In the genomic region with DNA sequence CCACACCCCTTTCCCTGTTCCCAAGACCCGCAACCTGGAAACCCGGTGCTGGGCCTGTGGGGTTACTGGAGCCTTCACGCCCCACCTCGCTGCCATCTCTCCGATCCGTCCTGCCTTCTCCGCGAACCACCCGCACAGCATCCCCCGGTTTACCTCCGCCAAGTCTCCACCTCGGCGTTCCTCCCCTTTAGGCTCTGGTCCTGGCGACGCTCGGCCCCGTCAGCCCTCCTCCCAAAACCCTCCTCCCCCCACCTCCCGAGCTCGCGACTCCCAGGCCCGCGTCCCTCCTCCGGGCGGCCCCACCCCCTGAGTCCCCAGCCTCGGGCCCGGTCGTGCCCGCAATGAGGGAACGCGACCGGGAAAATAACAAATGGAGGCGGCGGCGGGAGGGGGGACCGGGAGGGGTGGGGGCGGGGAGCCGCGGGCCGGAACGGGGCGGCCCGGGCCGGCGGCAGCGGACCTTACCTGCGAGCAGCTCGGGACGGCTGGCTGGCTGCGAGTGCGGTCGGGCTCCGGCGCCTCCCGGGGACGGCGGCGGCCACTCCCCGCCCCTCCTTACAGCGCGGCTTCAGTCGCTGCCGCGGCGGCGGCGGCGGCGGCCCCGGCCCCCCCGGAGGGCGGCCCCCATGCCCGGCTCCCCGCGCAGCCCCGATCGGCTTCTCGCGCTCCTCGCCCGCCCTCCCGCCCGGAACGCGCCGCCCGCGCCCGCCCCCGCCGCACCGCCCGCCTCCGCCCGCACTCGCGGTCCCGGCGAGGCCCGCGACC, we compare ENCODE assay signal across 8 mouse cellular contexts. TPM values are rescaled to one million over a fixed set of nuclear protein-coding genes. Genes with fewer than 3 reads are reported as not detected.
A peak's percentile ranks its signal among the peaks of the same experiment; 100 is the strongest.
DNase-seq lines count a peak whose midpoint lies in the region; ATAC-seq and TF ChIP-seq lines count a peak whose summit lies in the region.

A gene (minus strand): TSS at position 191 of the 765 bp plus-strand sequence.
A gene (minus strand): TSS at position 694 of the 765 bp plus-strand sequence.

- intact Hi-C loops in gastrocnemius, postnatal 36 days (cut with DNase I) = loop anchor here (5.0 kb wide), 3 partner anchors 44 to 184 kb away; a partner anchor contains a TSS

- peaks cover 0 to 2% of the 10 kb centered on the region in 2 experiments; a peak in 1 of 4 replicates for H3K36me3 ChIP-seq in MEL (ENCODE audit: control insufficient read depth in 1 of 2, insufficient read depth in 2 of 2, low read length in 2 of 2)
- H3K36me3 ChIP-seq in liver, embryonic 14.5 days (replicated peaks; ENCODE audit: control insufficient read depth, insufficient read depth, low read depth) = no peaks in the 10 kb centered on the region

- DNase-seq in B cell, adult 2 months = peak; percentile 31 to 43
- DNase-seq in MEL (ENCODE audit: low read depth, low spot score) = peak; percentile 75
- peak; percentile 86 to 89 for DNase-seq in cerebellum, postnatal 10 days
- peak; percentile 60 to 64 for DNase-seq in gastrocnemius, postnatal 36 days
- DNase-seq in liver, embryonic 14.5 days (ENCODE audit: low read depth in 3 of 3, low spot score in 3 of 3) = no peak
- DNase-seq in naive thymus-derived CD4-positive, alpha-beta T cell, adult 2 months (ENCODE audit: low read depth) = peak; percentile 62
- DNase-seq in spleen, postnatal 14 days (ENCODE audit: low spot score in 2 of 2) = no peak

- H3K9ac ChIP-seq in MEL (ENCODE audit: control insufficient read depth, low read depth, low read length, poor library complexity, severe bottlenecking) = peak within 1 kb of the TSS; percentile 91
- H3K9ac ChIP-seq in liver, embryonic 14.5 days (replicated peaks) = peak within 1 kb of the TSS; percentile 40

- TF ChIP-seq EP300 in MEL (IDR thresholded peaks at IDR 0.05; ENCODE audit: low read depth in 1 of 2, low read length in 2 of 2) = no peak
- TF ChIP-seq EP300 in liver, embryonic 14.5 days (IDR thresholded peaks at IDR 0.05; ENCODE audit: low read depth) = no peak

- TF ChIP-seq POLR2A in MEL (IDR thresholded peaks at IDR 0.05; ENCODE audit: control insufficient read depth in 1 of 2, insufficient read depth in 1 of 2, low read depth in 1 of 2, low read length in 2 of 2, poor library complexity in 1 of 2) = no peak

- H3K27me3 ChIP-seq in MEL (ENCODE audit: control insufficient read depth in 1 of 2, insufficient read depth in 2 of 2, low read length in 2 of 2) = no peaks in the 10 kb centered on the region
- H3K27me3 ChIP-seq in liver, embryonic 14.5 days (ENCODE audit: control insufficient read depth, insufficient read depth, low read length) = peaks cover 37% of the 10 kb centered on the region

- peak within 1 kb of the TSS; percentile 67 to 82 for H3K4me3 ChIP-seq in MEL (ENCODE audit: control insufficient read depth in 1 of 2, insufficient read depth in 1 of 2, low read depth in 2 of 2, low read length in 2 of 2)
- peak within 1 kb of the TSS; percentile 53 to 55 for H3K4me3 ChIP-seq in liver, embryonic 14.5 days (ENCODE audit: insufficient read depth in 1 of 2, low read depth in 2 of 2, low read length in 2 of 2)

- peak within 1 kb of the TSS; percentile 78 for H3K4me2 ChIP-seq in liver, embryonic 14.5 days (ENCODE audit: low read depth)

- no peak for TF ChIP-seq RAD21 in MEL (IDR thresholded peaks at IDR 0.05; ENCODE audit: low read depth, low read length)

- peaks cover 2 to 32% of the 10 kb centered on the region in 2 experiments; a peak in 3 of 4 replicates for H3K4me1 ChIP-seq in MEL (ENCODE audit: control insufficient read depth in 1 of 2, insufficient read depth in 2 of 2, low read length in 2 of 2)
- H3K4me1 ChIP-seq in liver, embryonic 14.5 days (replicated peaks; ENCODE audit: control insufficient read depth in 2 of 2, insufficient read depth in 2 of 2, low read length in 1 of 2) = peaks cover 0 to 3% of the 10 kb centered on the region in 2 experiments; a peak in 2 of 4 replicates

- WGBS in liver, embryonic 14.5 days (ENCODE audit: insufficient replicate concordance) = 1% methylated on average over 77 of the region's 100 CpGs

- peak; percentile 23 for ATAC-seq in inflammation-experienced regulatory T-cells, adult 6 months
- ATAC-seq in liver, embryonic 14.5 days (ENCODE audit: insufficient read depth) = peak; percentile 57

- H3K79me2 ChIP-seq in MEL (ENCODE audit: control insufficient read depth, insufficient read depth, low read length, poor library complexity) = peaks cover 14% of the 10 kb centered on the region

- TF ChIP-seq CTCF in MEL (IDR thresholded peaks at IDR 0.05 in 2 of 3, conservative IDR thresholded peaks at IDR 0.05 in 1 of 3; ENCODE audit: control insufficient read depth in 1 of 3, insufficient read depth in 1 of 3, low read depth in 2 of 3, low read length in 3 of 3, poor library complexity in 1 of 3, severe bottlenecking in 1 of 3) = 0 out of 6 replicates have a peak, but pooled peaks of 1 of the 3 experiments have one; percentile 1
- TF ChIP-seq CTCF in liver, embryonic 14.5 days (IDR thresholded peaks at IDR 0.05; ENCODE audit: low read depth) = no peak

- H3K9me3 ChIP-seq in MEL (replicated peaks; ENCODE audit: insufficient read depth, low read length) = no peaks in the 10 kb centered on the region
- no peaks in the 10 kb centered on the region for H3K9me3 ChIP-seq in liver, embryonic 14.5 days (ENCODE audit: control insufficient read depth, low read length)

- peak within 1 kb of the TSS; percentile 38 for H3K27ac ChIP-seq in MEL (ENCODE audit: control insufficient read depth, low read depth, low read length)
- H3K27ac ChIP-seq in liver, embryonic 14.5 days = no peak within 1 kb of the TSS

TF ChIP-seq in MEL, 35 proteins besides CTCF, POLR2A, EP300 and RAD21:
- TF ChIP-seq USF1 (IDR thresholded peaks at IDR 0.05; ENCODE audit: low read depth, low read length) = no peak
- 0 out of 2 replicates have a peak, but pooled peaks have one; percentile 12 for TF ChIP-seq UBTF (IDR thresholded peaks at IDR 0.05; ENCODE audit: borderline replicate concordance, insufficient read depth, low read depth, low read length)
- no peak for TF ChIP-seq E2F4 (IDR thresholded peaks at IDR 0.05; ENCODE audit: borderline replicate concordance, low read depth, low read length)
- no peak for TF ChIP-seq MEF2A (IDR thresholded peaks at IDR 0.05; ENCODE audit: extremely low read depth, insufficient replicate concordance, low read depth, low read length, poor library complexity, severe bottlenecking)
- TF ChIP-seq HCFC1 (IDR thresholded peaks at IDR 0.05; ENCODE audit: low read depth, low read length) = peak; percentile 42
- no peak for TF ChIP-seq MAFK (IDR thresholded peaks at IDR 0.05; ENCODE audit: borderline replicate concordance, low read depth, low read length)
- no peak for TF ChIP-seq USF2 (IDR thresholded peaks at IDR 0.05; ENCODE audit: borderline replicate concordance in 1 of 2, insufficient read depth in 1 of 2, low read depth in 1 of 2, low read length in 2 of 2)
- TF ChIP-seq CHD1 (IDR thresholded peaks at IDR 0.05; ENCODE audit: low read depth, low read length) = no peak
- no peak for TF ChIP-seq BHLHE40 (IDR thresholded peaks at IDR 0.05; ENCODE audit: borderline replicate concordance, low read depth, low read length)
- TF ChIP-seq ZMIZ1 (IDR thresholded peaks at IDR 0.05; ENCODE audit: low read depth, low read length) = no peak

RNA-seq across cellular contexts. Expression of the first gene that starts in this region (rescaled TPM):
- total RNA-seq in MEL (2012; rRNA removed) = not detected in 2 replicates
- under 1 TPM in 1 of 2 experiments, not detected in 1; 0.15 TPM for polyA plus RNA-seq in MEL (2012; ENCODE audit: insufficient read depth in 1 of 2, insufficient read length in 2 of 2, low read depth in 1 of 2, low replicate concordance in 2 of 2, missing spikeins in 1 of 2)
- total RNA-seq in gastrocnemius, postnatal 36 days (2021) = under 1 TPM in 1 of 2 experiments, not detected in 1; 0.08 TPM
- not detected for polyA plus RNA-seq in inflammation-experienced regulatory T-cells, adult 6 months (2017; shearing (Covaris generic))
- 0.37 TPM in 1 of 2 replicates, not detected in the other for polyA plus RNA-seq in liver, embryonic 14.5 days (2012; rRNA removed)
- polyA plus RNA-seq in liver, embryonic 14.5 days (2014; fragmentation: Nextera tagmentation; extraction: Ambion mirVana) = not detected in 2 replicates

RNA-seq across cellular contexts. Expression of the second gene that starts in this region (rescaled TPM):
- 1.6 and 1.7 TPM in 2 replicates for total RNA-seq in MEL (2012; rRNA removed)
- polyA plus RNA-seq in MEL (2012; ENCODE audit: insufficient read depth in 1 of 2, insufficient read length in 2 of 2, low read depth in 1 of 2, low replicate concordance in 2 of 2, missing spikeins in 1 of 2) = 10 to 100 TPM in 1 of 2 experiments, not detected in 1; 43.2 TPM
- 10 to 100 TPM; 38.3 to 40.7 TPM for total RNA-seq in gastrocnemius, postnatal 36 days (2021)
- polyA plus RNA-seq in inflammation-experienced regulatory T-cells, adult 6 months (2017; shearing (Covaris generic)) = 1 to 10 TPM; 4.8 to 5.4 (median 5.2) TPM
- polyA plus RNA-seq in liver, embryonic 14.5 days (2012; rRNA removed) = 2.5 and 2.8 TPM in 2 replicates
- 0.58 and 1.5 TPM in 2 replicates for polyA plus RNA-seq in liver, embryonic 14.5 days (2014; fragmentation: Nextera tagmentation; extraction: Ambion mirVana)

Comparison
In these comparisons a context has a peak if more than half of its experiments do, and no peak if none do; other contexts are left out.
1. RNA of the second gene that starts in this region (total RNA-seq): 38.3 to 40.7 TPM in gastrocnemius, postnatal 36 days; 1.6 to 1.7 TPM in MEL; every median in the first group is over 10 times any median in the second.
2. DNase-seq: peak in B cell, adult 2 months (2 of 2), MEL (single experiment), cerebellum, postnatal 10 days (2 of 2), gastrocnemius, postnatal 36 days (2 of 2) and naive thymus-derived CD4-positive, alpha-beta T cell, adult 2 months (single experiment); none in liver, embryonic 14.5 days (0 of 3) and spleen, postnatal 14 days (0 of 2).